Mouse (Mus musculus) brain, embryonic 14.5 days (tissue): Measurements from ENCODE around the gene Gm5414. TPM values are rescaled to one million over a fixed set of nuclear protein-coding genes. Genes with fewer than 3 reads are reported as not detected.
A peak's percentile ranks its signal among the peaks of the same experiment; 100 is the strongest.

Source experiments
- DNase-seq: peaks from one replicate; pipeline ENCODE4 v3.0.0-alpha.2; 2011; ENCODE audit warnings: low read depth
- CTCF ChIP-seq: fragments of 200-500 bp; IDR thresholded peaks from 2 replicates; pipeline ENCODE4 v1.5.1; 2012; ENCODE audit warnings: inconsistent platforms, mild to moderate bottlenecking, moderate library complexity, borderline replicate concordance; ENCODE audit not compliant: insufficient read depth, insufficient read length; ENCODE audit errors: extremely low read depth
- POLR2A ChIP-seq: fragments of 200-500 bp; IDR thresholded peaks from 2 replicates; pipeline ENCODE4 v1.6.1; 2012; ENCODE audit warnings: mild to moderate bottlenecking, inconsistent platforms, borderline replicate concordance; ENCODE audit not compliant: poor library complexity, insufficient read depth, insufficient read length, severe bottlenecking; ENCODE audit errors: extremely low read depth
- polyA plus RNA-seq: library from polyadenylated mRNA; depleted of rRNA; stranded (reverse); fragments of >200 nt; gene quantifications from 2 replicates; pipeline ENCODE4 v1.2.3, GENCODE M21; 2012; rRNA removed

Gene Gm5414
- not detected in 2 replicates for polyA plus RNA-seq

DNA sequence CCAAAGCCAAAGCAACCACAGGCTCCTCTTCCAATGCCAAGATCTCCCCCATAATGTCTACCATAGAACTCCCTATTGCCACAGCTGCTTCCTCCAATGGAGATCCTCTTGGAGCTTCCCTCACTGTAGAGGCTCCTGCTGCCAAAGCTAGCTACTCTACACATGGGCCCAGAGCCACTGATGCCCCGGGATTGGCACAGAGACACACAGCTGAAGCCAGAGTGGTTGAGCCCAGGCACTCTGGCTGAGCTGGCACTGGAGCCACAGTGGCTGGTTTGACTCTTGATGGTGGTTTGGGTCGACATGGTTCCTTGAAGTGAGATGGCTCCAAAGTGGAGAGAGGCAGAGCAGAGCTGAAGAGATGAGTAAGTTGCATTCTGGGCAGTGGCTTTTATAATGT, at the start of gene Gm5414:
Gene Gm5414 (minus strand): TSS at position 305 of the 400 bp plus-strand sequence.
- TF ChIP-seq CTCF (no peak), POLR2A (no peak)
- DNase-seq = no peak

DNA sequence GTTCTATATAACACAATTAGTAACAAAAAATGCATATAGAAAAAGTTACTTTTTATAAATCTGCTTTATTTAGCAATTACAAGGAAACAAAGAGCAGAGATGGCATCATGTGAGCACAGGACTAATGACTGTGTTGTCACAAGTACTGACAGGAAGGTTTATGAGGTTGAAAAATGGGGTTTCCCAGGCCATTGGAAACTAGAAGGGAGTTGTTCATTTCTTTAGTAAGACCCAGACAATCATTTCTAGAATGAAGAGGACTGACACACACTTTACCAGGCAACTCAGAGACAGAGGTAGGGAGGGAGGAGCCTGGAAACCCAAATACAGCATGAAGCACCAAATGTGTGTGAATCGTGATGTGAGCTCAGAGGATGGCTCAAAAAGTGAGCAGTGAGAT, 48.0 kb upstream of the Gm5414 start:
- no peak for DNase-seq
- TF ChIP-seq CTCF = no peak
- TF ChIP-seq POLR2A = no peak

DNA sequence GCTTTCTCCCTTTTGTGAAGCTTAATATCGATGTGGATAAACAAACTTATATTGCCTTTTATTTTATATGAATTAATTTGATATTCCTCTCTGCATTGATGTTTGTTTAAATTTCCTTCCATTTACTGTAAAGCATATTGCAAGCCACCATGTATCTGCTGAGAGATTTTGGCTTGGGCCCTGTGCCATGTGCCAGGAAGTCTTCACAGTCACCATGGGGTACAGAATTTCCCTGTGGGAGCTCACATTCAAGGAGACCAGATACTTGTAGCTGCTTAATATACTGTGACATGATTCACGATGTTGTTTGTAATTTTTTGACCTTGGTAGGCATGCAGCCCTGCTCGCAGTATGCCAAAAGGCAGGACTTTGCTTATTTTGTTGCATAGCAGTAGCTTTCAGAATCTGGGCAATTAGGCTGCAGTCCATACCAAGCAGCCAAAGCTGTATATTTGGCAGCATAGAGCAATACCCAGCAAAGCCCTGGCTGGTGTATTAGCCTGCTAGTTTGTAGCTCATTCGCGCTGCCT, 24.8 kb upstream of the Gm5414 start:
- DNase-seq = peak; percentile 53
- TF ChIP-seq CTCF = no peak
- no peak for TF ChIP-seq POLR2A

DNA sequence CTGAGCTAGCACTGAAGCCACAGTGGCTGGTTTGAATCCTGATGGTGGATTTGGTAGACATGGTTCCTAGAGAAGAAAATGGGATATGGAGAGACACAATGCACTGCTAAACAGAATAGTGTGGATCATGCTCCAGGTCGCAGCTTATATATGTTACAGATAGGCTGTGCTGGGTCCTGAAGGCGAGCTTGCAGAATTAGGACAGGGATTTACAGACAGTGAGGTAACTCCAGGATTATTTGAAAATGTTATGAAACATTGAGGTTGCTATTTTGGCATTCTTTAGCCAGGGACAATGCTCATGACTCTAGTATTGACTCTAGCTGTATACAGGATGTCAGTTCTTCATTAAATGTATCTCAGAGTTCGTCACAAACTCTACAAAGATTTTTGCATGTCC, 19.3 kb upstream of the Gm5414 start, which contains the start of gene Gm5478:
Gene Gm5478 (minus strand): TSS at position 101 of the 400 bp plus-strand sequence.
- TF ChIP-seq POLR2A (no peak), CTCF (no peak)
- DNase-seq = no peak

DNA sequence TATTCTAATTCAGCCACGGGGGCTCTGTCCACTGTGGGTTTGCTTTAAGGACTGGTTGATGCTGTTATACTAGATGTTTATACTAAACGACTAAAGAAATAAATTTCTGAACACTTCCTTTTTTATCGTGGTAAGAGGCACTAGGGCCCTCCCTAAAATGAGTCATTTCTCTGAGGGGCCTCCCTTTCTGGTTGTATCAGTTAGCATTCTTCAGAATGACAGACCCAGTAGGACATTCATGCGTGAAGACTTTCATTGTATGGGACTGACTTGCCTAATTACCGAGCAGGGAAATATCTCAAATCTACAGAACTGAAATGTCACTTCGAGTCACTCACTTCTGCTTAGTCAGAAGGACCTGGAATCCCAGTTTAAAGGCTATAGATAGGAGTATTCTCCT, 28.9 kb downstream of the Gm5414 start:
- no peak for DNase-seq
- TF ChIP-seq POLR2A (no peak), CTCF (no peak)

DNA sequence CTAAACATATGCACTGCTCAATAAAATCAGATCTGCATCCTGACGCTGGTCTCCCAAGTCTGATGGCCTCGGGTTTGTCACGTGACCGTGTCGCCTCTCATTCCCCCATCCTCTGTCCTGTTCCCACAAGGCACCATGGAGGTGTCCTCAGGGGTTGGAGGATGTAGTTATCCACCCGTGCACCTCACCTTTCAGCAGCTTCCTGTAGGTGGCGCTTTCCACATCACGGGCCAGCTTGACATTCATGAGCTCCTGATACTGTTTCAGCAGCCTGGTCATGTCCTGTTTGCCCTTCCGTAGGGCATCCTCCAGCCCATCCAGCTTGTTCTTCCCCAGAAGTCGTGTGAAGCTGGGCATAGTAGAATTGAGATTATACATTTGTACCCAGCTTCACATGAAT, 39.8 kb downstream of the Gm5414 start:
- no peak for DNase-seq
- peak; percentile 26; the same call in 1 of the 2 replicates for TF ChIP-seq CTCF
- no peak for TF ChIP-seq POLR2A

DNA sequence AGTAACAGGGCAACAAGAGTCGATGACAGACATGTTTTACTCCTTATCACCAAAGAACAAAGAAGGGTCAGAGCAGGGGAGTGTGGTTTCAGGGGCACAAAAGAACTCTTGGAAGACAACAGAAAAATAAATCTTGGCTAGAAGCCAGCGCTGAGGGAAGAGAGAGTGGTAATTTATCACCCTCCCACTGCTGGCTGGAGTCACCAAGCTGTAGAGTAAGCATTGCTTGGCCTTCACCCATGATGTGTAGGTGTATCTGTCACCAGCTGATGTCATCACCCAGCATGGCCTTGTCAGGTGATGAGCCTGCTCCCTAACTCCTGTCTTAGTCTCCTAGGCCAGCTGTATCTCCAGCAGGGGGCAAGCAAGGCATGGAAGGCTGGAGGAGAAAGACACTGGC, 43.5 kb downstream of the Gm5414 start:
- no peak for DNase-seq
- TF ChIP-seq POLR2A (no peak), CTCF (no peak)

DNA sequence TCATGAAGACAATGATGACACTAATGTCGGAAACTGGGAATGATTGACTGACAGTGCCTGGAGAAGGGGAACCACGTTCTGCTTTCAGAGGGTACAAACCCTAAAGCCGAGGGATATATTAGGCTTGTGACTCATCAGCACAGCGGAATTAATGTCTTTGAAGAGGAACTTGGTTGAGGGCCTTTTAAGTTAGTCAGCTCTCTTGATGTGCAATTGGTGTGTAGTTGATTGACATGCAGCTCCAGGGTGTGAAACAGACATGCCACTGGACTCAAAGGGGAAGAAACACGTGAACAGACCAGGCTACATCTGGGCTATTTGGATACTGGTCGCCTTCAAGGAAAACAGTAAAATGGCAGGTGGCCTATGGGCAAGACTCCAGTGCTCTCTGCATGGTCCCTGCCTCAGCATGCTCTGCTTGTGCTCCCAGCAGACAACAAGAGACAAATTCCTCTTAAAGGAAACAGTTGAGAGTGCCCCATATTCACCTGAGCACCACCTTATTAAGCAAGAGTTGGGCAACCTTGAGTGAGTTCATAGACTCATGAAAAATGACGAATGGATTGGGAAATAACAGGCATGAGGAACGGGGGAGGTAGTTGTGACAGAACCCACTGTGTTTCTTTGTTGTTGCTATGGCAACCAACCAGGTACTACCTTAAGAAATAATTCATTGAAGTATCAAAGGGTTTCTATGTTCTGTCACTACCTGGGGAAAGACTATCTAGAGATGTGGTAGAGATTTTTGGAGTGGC, 44.6 kb downstream of the Gm5414 start:
- TF ChIP-seq POLR2A (no peak), CTCF (no peak)
- peak; percentile 2 for DNase-seq

DNA sequence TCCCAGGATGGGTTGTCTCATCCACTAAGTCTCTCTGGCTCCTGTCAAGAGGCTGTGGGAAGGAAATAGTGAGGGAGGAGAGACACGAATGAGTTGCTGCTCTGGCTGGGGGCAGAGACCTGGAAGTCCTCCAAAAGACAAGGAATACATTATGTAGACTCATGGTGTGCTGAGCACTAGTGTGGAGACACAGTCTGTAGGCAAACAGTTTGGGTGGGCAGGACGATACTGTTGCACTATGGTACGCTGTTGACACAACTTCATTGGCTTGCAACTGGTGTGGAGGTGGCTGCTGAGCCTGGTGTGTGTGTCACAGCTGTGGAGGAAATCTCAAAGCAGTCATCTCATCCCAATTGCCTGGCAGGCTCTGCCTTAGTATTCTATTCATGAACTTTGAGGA, 46.3 kb downstream of the Gm5414 start:
- no peak for DNase-seq

DNA sequence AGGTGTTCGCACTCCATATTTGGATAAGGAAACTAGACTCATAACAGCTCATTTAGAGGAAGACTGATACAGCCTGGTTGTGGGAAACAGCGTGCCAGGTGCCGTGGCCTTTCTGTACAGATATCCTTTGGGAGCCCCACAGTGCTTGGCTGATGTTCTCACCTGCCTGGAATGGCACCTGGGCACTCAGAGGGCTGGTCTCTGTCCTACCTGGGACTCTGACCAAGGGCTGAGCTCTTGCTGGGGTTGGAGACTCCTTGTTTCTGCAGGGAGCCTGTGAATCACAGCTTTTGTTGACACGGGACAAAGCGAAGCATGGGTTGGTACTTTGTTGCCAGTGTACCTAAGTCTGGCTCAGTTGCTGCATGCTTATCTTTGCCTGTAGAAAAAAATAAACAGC, 52.5 kb downstream of the Gm5414 start:
- TF ChIP-seq CTCF (no peak), POLR2A (no peak)
- DNase-seq = no peak

More for the DNA sequence above, 46.3 kb downstream of the Gm5414 start:
- TF ChIP-seq CTCF (no peak), POLR2A (no peak)

Other genes with a start within 250 kb of the Gm5414 start
- 1.4 and 4.1 TPM in 2 replicates for gene Krt7, start 217.1 kb downstream of the Gm5414 start, polyA plus RNA-seq
- 0.11 and 0.18 TPM in 2 replicates for gene Krt87, start 189.4 kb downstream of the Gm5414 start, polyA plus RNA-seq
- not detected in 2 replicates for gene Krt88, start 180.4 kb downstream of the Gm5414 start, polyA plus RNA-seq
- not detected in 2 replicates for gene Krt81, start 164.4 kb downstream of the Gm5414 start, polyA plus RNA-seq
- 0.08 TPM in 1 of 2 replicates, not detected in the other for gene Krt86, start 154.7 kb downstream of the Gm5414 start, polyA plus RNA-seq
- gene Krt83, start 136.7 kb downstream of the Gm5414 start, polyA plus RNA-seq = not detected in 2 replicates
- not detected in 2 replicates for gene Gm49425, start 110.9 kb downstream of the Gm5414 start, polyA plus RNA-seq
- not detected in 2 replicates for gene Krt84, start 95.4 kb downstream of the Gm5414 start, polyA plus RNA-seq
- gene Krt82, start 77.5 kb downstream of the Gm5414 start, polyA plus RNA-seq = not detected in 2 replicates
- gene Krt90, start 65.2 kb downstream of the Gm5414 start, polyA plus RNA-seq = 0.10 and 0.11 TPM in 2 replicates
- 0.06 and 0.07 TPM in 2 replicates for gene Krt75, start 54.3 kb downstream of the Gm5414 start, polyA plus RNA-seq
- not detected in 2 replicates for gene Gm5478, start 19.2 kb upstream of the Gm5414 start, polyA plus RNA-seq
- gene Krt6b, start 52.1 kb upstream of the Gm5414 start, polyA plus RNA-seq = not detected in 2 replicates
- gene Krt6a, start 66.1 kb upstream of the Gm5414 start, polyA plus RNA-seq = 0.29 and 0.57 TPM in 2 replicates
- gene Krt5, start 84.7 kb upstream of the Gm5414 start, polyA plus RNA-seq = 33.7 and 53.0 TPM in 2 replicates
- 0.09 and 0.18 TPM in 2 replicates for gene Krt71, start 114.9 kb upstream of the Gm5414 start, polyA plus RNA-seq
- gene Krt72, start 158.3 kb upstream of the Gm5414 start, polyA plus RNA-seq = 0.04 and 0.08 TPM in 2 replicates
- gene Krt73, start 174.2 kb upstream of the Gm5414 start, polyA plus RNA-seq = 0.78 and 0.98 TPM in 2 replicates
- not detected in 2 replicates for gene Krt2, start 190.0 kb upstream of the Gm5414 start, polyA plus RNA-seq
- gene Krt1, start 222.6 kb upstream of the Gm5414 start, polyA plus RNA-seq = 14.9 and 19.4 TPM in 2 replicates
- gene Krt77, start 241.5 kb upstream of the Gm5414 start, polyA plus RNA-seq = 0.53 and 2.3 TPM in 2 replicates